Mouse (Mus musculus) embryonic fibroblast, embryonic 13.5 days (primary cell): Measurements from ENCODE around the gene Apln. TPM values are rescaled to one million over a fixed set of nuclear protein-coding genes. Genes with fewer than 3 reads are reported as not detected.

Experiments used
- H3K27ac ChIP-seq: 2 replicates; pipeline ENCODE4 v1.5.1; 2012; ENCODE audit warnings: low read length, control low read depth, inconsistent platforms; ENCODE audit not compliant: insufficient read depth
- H3K4me1 ChIP-seq: 2 replicates; pipeline ENCODE4 v1.6.1; 2011; ENCODE audit warnings: low read length; ENCODE audit not compliant: control insufficient read depth, insufficient read depth
- H3K4me3 ChIP-seq: 2 replicates; pipeline ENCODE4 v1.5.1; 2011; ENCODE audit warnings: mild to moderate bottlenecking, control low read depth, low read length; ENCODE audit not compliant: insufficient read depth
- CTCF ChIP-seq: IDR thresholded peaks from 2 replicates; pipeline ENCODE4 v1.5.1; 2011; ENCODE audit warnings: mild to moderate bottlenecking, control low read depth, low read length, moderate library complexity, borderline replicate concordance; ENCODE audit not compliant: insufficient read depth
- POLR2A ChIP-seq: IDR thresholded peaks from 2 replicates; pipeline ENCODE4 v1.6.1; 2011; ENCODE audit warnings: low read depth, mild to moderate bottlenecking, control low read depth, low read length, moderate library complexity
- polyA plus RNA-seq: library from polyadenylated mRNA; stranded (reverse); fragments of >200 nt; gene quantifications from 2 replicates; pipeline ENCODE4 v1.2.4, GENCODE M21; 2011; ENCODE audit warnings: low read depth; ENCODE audit not compliant: missing spikeins, insufficient read length

Apln gene
- polyA plus RNA-seq, 1 experiment = 5.0 TPM

GRCm38 (mm10) chrX:47985000-47985619 is 49.5 kb downstream of the Apln start:
- Histone ChIP-seq H3K27ac (no peak overlapping the region), H3K4me3 (no peak overlapping the region; the same call in 1 of the 2 replicates)
- TF ChIP-seq POLR2A (no peak), CTCF (peak; percentile 28; the same call in 1 of the 2 replicates)

GRCm38 (mm10) chrX:47977078-47977477 is 57.6 kb downstream of the Apln start:
- Histone ChIP-seq H3K4me3 (no peak overlapping the region), H3K27ac (no peak overlapping the region)
- TF ChIP-seq CTCF (no peak), POLR2A (no peak)

More at GRCm38 (mm10) chrX:47985000-47985619, 49.5 kb downstream of the Apln start:
- peaks cover 5% of the 10 kb centered on the region; the same call in 1 of the 2 replicates for H3K4me1 ChIP-seq

GRCm38 (mm10) chrX:47976551-47976950 is 58.1 kb downstream of the Apln start:
- no peak for TF ChIP-seq POLR2A
- TF ChIP-seq CTCF = no peak
- no peak overlapping the region for H3K4me3 ChIP-seq
- H3K27ac ChIP-seq = peak overlapping the region; percentile 72
- no peaks in the 10 kb centered on the region for H3K4me1 ChIP-seq

More at GRCm38 (mm10) chrX:47977078-47977477, 57.6 kb downstream of the Apln start:
- H3K4me1 ChIP-seq = no peaks in the 10 kb centered on the region

Other genes starting within 250 kb of the Apln start
- 11.1 and 18.0 TPM in 2 replicates for gene Smarca1, start 141.9 kb downstream of the Apln start, polyA plus RNA-seq
- 52.7 and 53.6 TPM in 2 replicates for gene Ocrl, start 122.5 kb downstream of the Apln start, polyA plus RNA-seq
- gene Xpnpep2, start 73.9 kb upstream of the Apln start, polyA plus RNA-seq = 1.5 and 1.6 TPM in 2 replicates
- 0.26 TPM in 1 of 2 replicates, not detected in the other for gene Sash3, start 111.6 kb upstream of the Apln start, polyA plus RNA-seq
- gene Zdhhc9, start 174.0 kb upstream of the Apln start, polyA plus RNA-seq = 53.6 and 53.8 TPM in 2 replicates
- 26.9 and 29.3 TPM in 2 replicates for gene Utp14a, start 222.0 kb upstream of the Apln start, polyA plus RNA-seq